Mouse (Mus musculus): ENCODE data around the gene Magi2.

- TF ChIP-seq POLR2A (IDR thresholded peaks at IDR 0.05; ENCODE audit: insufficient read length, low read depth) (no peak), USF1 (IDR thresholded peaks at IDR 0.05; ENCODE audit: low read depth) (no peak), TCF12 (IDR thresholded peaks at IDR 0.05; ENCODE audit: insufficient read depth, poor library complexity, severe bottlenecking) (no peak), TCF3 (IDR thresholded peaks at IDR 0.05; ENCODE audit: insufficient read length, low read depth) (no peak), CEBPB (IDR thresholded peaks at IDR 0.05; ENCODE audit: insufficient read depth, poor library complexity, severe bottlenecking) (no peak)
Measured at GRCm38 (mm10) chr5:19621678-19622077, 394.8 kb downstream of the Magi2 start.

All from myocyte (in vitro differentiated cells).